Mouse (Mus musculus) lung, postnatal 10 days (tissue): ENCODE measurements at regions not wholly inside any gene's neighbourhood (a gene's known extent, or its start where the extent isn't known, plus 50 kb on each side); places are given as distances from the start of the nearest gene placed in this dataset.
A peak's percentile ranks its signal among the peaks of the same experiment; 100 is the strongest.

Experiments
- DNase-seq: peaks from one replicate; pipeline ENCODE4 v3.0.0; 2021

DNA sequence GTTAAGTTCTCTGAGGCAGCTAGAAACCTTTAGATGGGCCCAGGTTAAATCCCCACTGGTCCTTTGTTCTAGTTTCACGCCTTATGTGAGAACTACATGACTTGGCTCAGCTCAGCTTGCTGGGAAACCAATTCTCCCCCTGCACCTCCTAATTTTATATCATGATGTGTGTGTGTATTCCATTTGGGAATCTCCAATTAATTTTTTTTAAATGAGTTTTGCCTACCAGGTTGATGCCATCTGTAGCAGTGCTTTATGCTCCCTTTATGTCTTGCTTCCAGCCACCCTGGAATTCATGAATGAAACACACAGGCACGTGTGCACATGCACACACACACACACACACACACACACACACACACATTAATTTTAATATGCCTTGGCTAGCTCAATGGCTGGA is 180.0 kb upstream of the Gli3 start:
- DNase-seq: no peak

DNA sequence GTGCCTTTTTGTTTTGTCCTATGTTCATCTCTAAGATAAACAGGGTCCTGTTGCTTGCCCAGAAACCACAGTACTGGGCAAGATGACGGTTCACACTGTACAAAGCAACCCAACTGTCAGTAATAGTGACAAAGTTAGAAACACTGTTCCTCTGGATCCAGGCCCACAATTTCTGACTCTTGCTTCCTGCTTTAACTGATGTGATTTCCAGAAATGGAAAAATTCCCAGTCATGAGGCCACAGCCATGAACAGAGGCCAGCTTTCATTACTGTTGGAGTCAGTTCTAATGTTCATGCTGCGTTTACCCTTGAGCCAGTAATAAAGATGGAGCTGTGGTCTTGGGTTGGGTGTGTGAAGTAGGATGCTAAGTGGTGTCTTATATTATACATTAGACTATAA is 164.6 kb upstream of the Gli3 start:
- DNase-seq: peak; percentile 63

DNA sequence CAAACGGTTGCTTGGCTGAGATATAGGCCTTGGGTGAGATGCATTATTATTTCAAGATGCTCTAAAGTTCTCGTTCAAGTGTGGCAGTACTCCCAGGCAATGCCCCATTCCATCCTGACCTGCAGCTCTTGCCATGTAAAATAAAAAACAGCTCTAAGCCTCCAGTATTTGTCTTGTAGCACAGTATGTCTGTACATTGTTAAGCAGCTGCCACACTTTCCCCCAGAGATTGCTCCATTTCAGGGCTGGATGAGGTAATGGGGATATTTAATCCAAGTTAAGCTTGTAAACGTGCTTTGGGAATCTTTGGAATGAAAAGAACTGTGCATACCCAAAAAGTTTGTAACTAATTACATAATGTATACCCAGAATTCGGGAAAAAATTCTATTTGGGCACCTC is 137.6 kb upstream of the Gli3 start:
- DNase-seq: no peak

DNA sequence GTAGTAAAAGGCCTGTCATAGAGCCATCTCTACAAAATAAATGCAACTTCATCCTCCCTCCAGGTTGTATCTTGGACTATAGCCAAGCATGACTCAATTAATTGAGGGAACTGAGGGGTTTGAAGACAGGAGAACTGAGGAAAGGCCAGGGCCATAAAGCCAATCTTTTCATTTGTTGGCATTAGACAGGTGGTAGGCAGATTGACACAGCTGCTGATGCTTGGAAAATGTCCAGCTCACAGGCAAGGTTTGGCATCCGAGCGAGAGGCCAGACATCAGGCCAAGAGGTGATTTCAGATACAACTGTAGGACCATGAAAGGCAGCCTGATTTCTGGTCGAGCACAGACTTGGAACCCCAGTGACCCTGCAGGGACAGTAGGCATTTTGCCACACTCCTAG is 136.9 kb upstream of the Gli3 start:
- no peak for DNase-seq

DNA sequence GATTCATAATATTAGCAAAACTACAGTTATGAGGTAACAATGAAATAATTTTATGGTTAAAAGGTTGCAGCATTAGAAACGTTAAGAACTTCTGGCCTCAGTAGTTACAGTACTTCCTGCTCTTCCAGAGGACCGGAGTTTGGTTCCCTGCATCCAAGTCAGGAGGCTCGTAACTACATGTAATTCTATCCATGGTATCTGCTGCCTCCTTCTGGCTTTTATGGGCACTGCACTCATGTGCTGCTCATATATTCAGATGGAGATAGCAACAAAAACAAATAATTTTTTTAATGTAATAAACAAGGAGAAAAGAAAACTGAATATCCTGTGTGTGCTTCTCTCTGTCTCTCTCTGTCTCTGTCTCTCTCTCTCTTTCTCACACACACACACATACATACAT is 133.5 kb upstream of the Gli3 start:
- no peak for DNase-seq

DNA sequence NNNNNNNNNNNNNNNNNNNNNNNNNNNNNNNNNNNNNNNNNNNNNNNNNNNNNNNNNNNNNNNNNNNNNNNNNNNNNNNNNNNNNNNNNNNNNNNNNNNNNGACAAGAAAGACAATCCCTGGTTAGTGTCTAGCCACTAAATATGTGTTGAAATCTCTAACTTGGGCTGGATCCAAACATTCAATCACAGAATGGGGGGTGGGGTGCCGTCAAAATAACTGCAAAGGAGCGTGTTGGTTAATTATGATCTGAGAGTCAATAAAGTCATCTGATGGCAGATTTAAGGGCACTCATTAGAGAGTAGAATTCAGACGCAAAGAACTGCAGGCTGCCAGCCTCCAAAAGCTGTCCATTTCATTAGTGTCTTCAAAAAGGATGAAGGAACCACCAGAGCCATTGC is 119.6 kb upstream of the Gli3 start:
- DNase-seq: no peak

DNA sequence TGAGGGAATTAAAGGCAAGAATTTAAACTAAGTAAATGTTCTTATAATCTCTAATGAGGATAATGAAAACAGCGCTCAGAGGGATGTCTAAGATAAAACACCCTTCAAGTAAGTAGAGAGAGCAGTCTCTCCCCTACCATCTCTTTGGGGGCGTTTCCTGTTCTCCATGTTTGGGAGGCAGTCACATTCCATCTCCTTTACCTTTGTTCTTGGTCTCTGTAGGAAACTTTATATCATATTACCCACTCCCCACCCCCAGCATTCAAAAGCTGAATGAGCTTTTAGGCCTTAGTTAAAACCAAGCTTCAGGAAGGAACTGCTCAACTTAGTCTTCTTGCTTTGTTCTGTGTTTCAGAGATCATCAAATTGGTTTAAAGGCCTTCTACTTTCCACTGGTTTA is 116.2 kb upstream of the Gli3 start:
- no peak for DNase-seq

DNA sequence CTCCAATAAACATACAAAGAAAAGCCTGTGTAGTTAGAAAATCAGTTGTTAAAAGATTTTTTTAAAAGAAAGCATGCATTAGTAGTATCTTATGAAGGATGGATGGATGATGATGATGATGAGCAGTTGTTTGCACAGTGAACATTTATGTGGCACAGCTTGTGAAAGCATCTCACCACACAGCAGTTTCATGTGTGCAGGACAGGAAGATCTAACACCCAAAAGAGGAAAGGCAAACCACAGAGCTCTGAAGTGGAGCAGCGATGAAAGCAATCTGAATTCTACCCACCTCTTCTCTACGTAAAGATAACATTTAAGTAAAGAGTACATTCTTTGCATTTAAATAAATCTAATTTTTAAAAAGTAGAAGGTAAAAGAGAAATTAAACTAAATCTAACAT is 96.6 kb upstream of the Gli3 start:
- DNase-seq: no peak

DNA sequence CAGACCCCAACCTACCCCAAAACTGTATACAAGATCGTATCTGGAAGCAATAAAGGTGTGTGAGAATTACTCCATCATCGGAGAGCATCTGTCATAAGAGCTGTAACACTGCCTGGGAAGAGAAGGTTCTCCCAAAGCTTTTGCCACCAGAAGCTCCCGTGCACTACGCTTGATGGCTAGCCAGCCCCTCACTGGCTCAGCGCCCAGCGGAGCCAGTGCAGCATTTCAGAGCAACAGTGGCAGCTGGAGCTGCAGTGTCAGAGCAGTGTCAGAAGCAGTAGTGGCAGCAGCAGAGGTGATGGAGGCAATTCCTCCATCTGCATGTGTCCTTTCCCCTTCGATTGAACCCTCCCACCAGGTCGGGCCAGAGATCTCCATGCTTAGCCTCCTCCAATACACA is 83.0 kb upstream of the Gli3 start:
- DNase-seq: peak; percentile 9

DNA sequence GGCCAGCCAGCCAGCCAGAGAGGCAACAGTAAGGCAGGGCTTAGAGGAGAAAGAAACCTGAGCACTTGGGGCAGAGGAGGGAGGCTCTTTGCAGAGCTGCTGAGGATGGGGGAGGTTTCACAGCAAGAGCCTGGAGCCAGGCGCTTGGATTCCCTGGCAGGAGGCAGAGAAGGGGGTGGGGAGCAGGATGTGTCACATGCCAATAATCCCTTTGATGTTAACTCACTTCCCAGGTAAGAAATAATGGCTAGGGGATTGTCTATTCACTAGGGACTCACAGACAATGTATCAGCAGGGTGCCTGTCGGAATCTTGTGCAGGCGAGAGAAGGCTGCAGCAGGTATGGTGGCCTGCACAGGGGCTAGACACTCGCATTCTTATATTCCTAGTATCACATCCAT is 67.8 kb upstream of the Gli3 start:
- no peak for DNase-seq

DNA sequence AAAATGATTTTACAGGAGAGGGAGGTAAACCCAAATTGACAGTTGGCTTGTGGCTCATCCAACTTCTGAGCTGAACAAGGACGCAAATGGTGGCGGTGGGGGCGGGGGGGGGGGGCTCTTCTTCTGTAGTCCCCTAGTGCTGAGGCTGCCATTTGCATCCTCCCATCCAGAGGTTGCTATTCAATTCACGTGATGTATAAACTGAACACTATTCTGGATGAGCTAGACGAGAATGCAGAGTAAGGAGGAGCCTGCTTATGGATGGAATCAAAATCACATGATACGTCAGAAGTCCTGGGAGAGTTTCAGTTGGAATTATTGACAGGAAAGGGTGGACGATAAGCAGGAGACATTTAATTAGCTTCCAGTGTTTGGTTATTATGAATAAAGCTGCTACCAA is 67.3 kb upstream of the Gli3 start:
- DNase-seq: no peak

DNA sequence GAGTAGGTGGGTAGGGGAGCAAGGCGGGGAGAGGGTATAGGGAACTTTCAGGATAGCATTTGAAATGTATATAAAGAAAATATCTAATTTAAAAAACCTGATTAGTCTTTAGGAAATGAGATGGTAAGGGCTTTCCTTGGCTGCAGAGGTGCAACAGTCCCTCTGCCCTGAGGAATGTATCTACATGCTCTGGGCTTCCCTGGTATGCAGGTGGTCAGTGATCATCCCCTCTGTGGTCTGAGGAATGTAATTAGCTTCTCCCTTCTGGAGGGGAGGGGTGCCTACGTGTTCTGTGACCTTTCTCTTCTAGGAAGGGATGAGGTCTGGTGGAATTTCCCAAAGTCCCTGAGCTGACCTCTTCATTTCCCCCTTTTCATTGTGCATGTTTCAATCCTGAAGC is 64.4 kb upstream of the Gli3 start:
- DNase-seq: no peak
